Mouse (Mus musculus) lung, postnatal 0 days (tissue): ENCODE measurements around the gene Ralgapa2.

Experiments
- CTCF ChIP-seq: IDR thresholded peaks from 2 replicates; pipeline ENCODE4 v1.5.1; 2016; ENCODE audit warnings: antibody characterized with exemption, mild to moderate bottlenecking
- EP300 ChIP-seq: IDR thresholded peaks from 2 replicates; pipeline ENCODE4 v1.6.1; 2016; ENCODE audit warnings: antibody characterized with exemption, mild to moderate bottlenecking, control low read depth

DNA sequence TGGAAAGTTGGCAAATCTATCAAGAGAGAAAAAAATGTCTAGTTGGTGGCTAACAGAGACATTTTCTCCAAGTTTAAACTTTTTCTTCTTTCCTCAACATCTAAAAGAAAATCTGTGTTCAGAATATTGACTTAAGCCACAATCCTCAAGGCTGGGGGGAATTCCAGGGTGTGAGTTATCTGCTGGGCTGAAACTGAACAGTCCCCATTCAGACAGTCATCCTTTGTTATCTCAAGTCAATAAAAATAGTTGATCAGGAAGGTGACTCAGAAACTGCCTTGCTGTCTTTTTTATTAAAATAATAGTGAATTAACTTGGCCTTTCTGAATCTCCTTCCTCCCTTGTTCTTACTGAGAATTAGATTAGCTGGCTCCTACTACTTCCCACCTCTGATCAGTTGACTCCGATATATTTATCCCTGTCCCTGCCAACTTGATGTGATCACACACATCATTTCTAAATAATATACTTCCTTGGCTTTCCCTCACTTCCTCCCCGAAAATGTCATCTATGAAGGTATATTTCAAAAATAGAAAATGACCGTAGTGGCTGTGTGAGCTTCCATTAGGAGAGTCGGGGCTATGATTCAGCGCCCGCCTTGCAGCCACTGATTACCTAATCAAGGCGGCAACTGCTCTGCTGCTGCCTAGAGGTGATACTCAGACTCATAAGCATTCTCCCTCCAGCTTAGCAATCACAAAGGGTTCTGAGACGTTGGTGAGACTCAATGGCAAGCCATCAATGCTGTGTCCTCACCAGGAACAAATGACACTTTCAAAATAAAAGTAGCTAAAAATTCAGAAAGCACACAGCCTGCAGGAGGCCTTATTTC, 21.2 kb upstream of the Ralgapa2 start:
- peak; percentile 29 for TF ChIP-seq CTCF
- peak; percentile 72 for TF ChIP-seq EP300
